Mouse (Mus musculus) neural tube, embryonic 14.5 days (tissue): ENCODE data around the gene Ggt6. TPM values are rescaled to one million over a fixed set of nuclear protein-coding genes. Genes with fewer than 3 reads are reported as not detected.

ENCODE experiments used
- ATAC-seq: fragments of 200-750 bp; cut with Nextera tagmentation; 2 replicates; pipeline ENCODE4 v1.8.0; 2017; ENCODE audit warnings: low read depth, mild to moderate bottlenecking, moderate TSS enrichment, moderate library complexity
- H3K27ac ChIP-seq: fragments of 300-500 bp; sonication (generic); 2 replicates; pipeline ENCODE4 v1.5.1; 2014; ENCODE audit warnings: low read depth, mild to moderate bottlenecking, control low read depth, low read length, moderate library complexity, mixed read lengths
- H3K27me3 ChIP-seq: fragments of 300-500 bp; sonication (generic); 2 replicates; pipeline ENCODE4 v1.6.1; 2014; ENCODE audit warnings: low read length; ENCODE audit not compliant: control insufficient read depth, insufficient read depth
- H3K36me3 ChIP-seq: fragments of 300-500 bp; sonication (generic); 2 replicates; pipeline ENCODE4 v1.6.1; 2014; ENCODE audit warnings: low read length, mixed read lengths; ENCODE audit not compliant: control insufficient read depth, insufficient read depth
- H3K4me1 ChIP-seq: fragments of 300-500 bp; sonication (generic); 2 replicates; pipeline ENCODE4 v1.6.1; 2014; ENCODE audit warnings: low read length; ENCODE audit not compliant: control insufficient read depth, insufficient read depth
- H3K4me2 ChIP-seq: fragments of 300-500 bp; sonication (generic); 2 replicates; pipeline ENCODE4 v1.6.1; 2014; ENCODE audit warnings: mild to moderate bottlenecking, low read depth, low read length, control low read depth
- H3K4me3 ChIP-seq: fragments of 300-500 bp; sonication (generic); 2 replicates; pipeline ENCODE4 v1.5.1; 2014; ENCODE audit warnings: low read depth, low read length, control low read depth, mixed read lengths
- H3K9ac ChIP-seq: fragments of 300-500 bp; sonication (generic); replicated peaks from 2 replicates; pipeline ENCODE4 v1.6.1; 2014; ENCODE audit warnings: low read depth, mild to moderate bottlenecking, control low read depth, low read length, mixed read lengths
- H3K9me3 ChIP-seq: fragments of 300-500 bp; sonication (generic); 2 replicates; pipeline ENCODE4 v1.6.1; 2016; ENCODE audit warnings: low read length; ENCODE audit not compliant: control insufficient read depth
- WGBS: fragments of 180-500 bp; shearing (Covaris S2); extraction: QIAGEN DNeasy Blood & Tissue Kit; methylation state at CpG from one replicate; pipeline ENCODE4 v1.1.7; 2014; 5-methylcytosine and 5-hydroxymethylcytosine counted together
- polyA plus RNA-seq: library from polyadenylated mRNA; unstranded; fragments of >200 nt; fragmentation: Nextera tagmentation; extraction: Ambion mirVana; gene quantifications from 2 replicates; pipeline ENCODE4 v1.2.1, GENCODE M21; 2014

The Ggt6 gene
- polyA plus RNA-seq: not detected in 2 replicates

- H3K36me3 ChIP-seq: no peaks in the 10 kb centered on the region
- WGBS: 70% methylated on average over 11 of the region's 11 CpGs
- no peaks in the 10 kb centered on the region for H3K9me3 ChIP-seq
- no peak for ATAC-seq
- no peak within 1 kb of the TSS for H3K9ac ChIP-seq
- H3K4me1 ChIP-seq: no peaks in the 10 kb centered on the region
- no peak within 1 kb of the TSS for H3K27ac ChIP-seq
- no peak within 1 kb of the TSS for H3K4me2 ChIP-seq
- H3K27me3 ChIP-seq: no peaks in the 10 kb centered on the region
- no peak within 1 kb of the TSS for H3K4me3 ChIP-seq
Observed at GRCm38 (mm10) chr11:72434963-72435693, at the start of gene Ggt6. Gene Ggt6, plus strand, starts transcription at chr11:72435526.

GRCm38 (mm10) chr11:72388113-72388529, 47.2 kb upstream of the Ggt6 start:
- Histone ChIP-seq H3K27me3 (no peaks in the 10 kb centered on the region), H3K4me1 (no peaks in the 10 kb centered on the region), H3K4me3 (no peak overlapping the region), H3K36me3 (no peaks in the 10 kb centered on the region), H3K9ac (no peak overlapping the region), H3K4me2 (no peak overlapping the region), H3K27ac (no peak overlapping the region), H3K9me3 (no peaks in the 10 kb centered on the region)
- no peak for ATAC-seq
- WGBS: 97% methylated on average over 6 of the region's 6 CpGs

GRCm38 (mm10) chr11:72389407-72390142, 45.8 kb upstream of the Ggt6 start:
- no peak overlapping the region for H3K27ac ChIP-seq
- no peak overlapping the region for H3K9ac ChIP-seq
- no peak overlapping the region for H3K4me3 ChIP-seq
- 0 out of 2 replicates have a peak, but pooled peaks cover 2% of the 10 kb centered on the region for H3K4me1 ChIP-seq
- 84% methylated on average over 7 of the region's 7 CpGs for WGBS
- no peak overlapping the region for H3K4me2 ChIP-seq
- no peaks in the 10 kb centered on the region for H3K9me3 ChIP-seq
- ATAC-seq: no peak
- H3K36me3 ChIP-seq: no peaks in the 10 kb centered on the region
- H3K27me3 ChIP-seq: no peaks in the 10 kb centered on the region

GRCm38 (mm10) chr11:72391181-72391580, 44.1 kb upstream of the Ggt6 start:
- 95% methylated on average over 13 of the region's 13 CpGs for WGBS
- ATAC-seq: no peak
- no peak overlapping the region for H3K4me2 ChIP-seq

GRCm38 (mm10) chr11:72393243-72393642, 42.1 kb upstream of the Ggt6 start:
- WGBS: 82% methylated on average over 3 of the region's 3 CpGs
- no peak overlapping the region for H3K4me3 ChIP-seq
- H3K36me3 ChIP-seq: no peaks in the 10 kb centered on the region
- no peak overlapping the region for H3K4me2 ChIP-seq
- no peak for ATAC-seq
- 0 out of 2 replicates have a peak, but pooled peaks cover 2% of the 10 kb centered on the region for H3K4me1 ChIP-seq
- H3K9me3 ChIP-seq: no peaks in the 10 kb centered on the region
- H3K27me3 ChIP-seq: no peaks in the 10 kb centered on the region
- no peak overlapping the region for H3K9ac ChIP-seq
- no peak overlapping the region for H3K27ac ChIP-seq

More at GRCm38 (mm10) chr11:72391181-72391580, 44.1 kb upstream of the Ggt6 start:
- H3K9ac ChIP-seq: no peak overlapping the region
- no peaks in the 10 kb centered on the region for H3K27me3 ChIP-seq
- no peaks in the 10 kb centered on the region for H3K9me3 ChIP-seq
- 0 out of 2 replicates have a peak, but pooled peaks cover 2% of the 10 kb centered on the region for H3K4me1 ChIP-seq
- no peak overlapping the region for H3K27ac ChIP-seq
- H3K4me3 ChIP-seq: no peak overlapping the region
- no peaks in the 10 kb centered on the region for H3K36me3 ChIP-seq

- H3K36me3 ChIP-seq: no peaks in the 10 kb centered on the region
- H3K4me3 ChIP-seq: no peak overlapping the region
- no peak overlapping the region for H3K9ac ChIP-seq
- no peak overlapping the region for H3K27ac ChIP-seq
- no peaks in the 10 kb centered on the region for H3K9me3 ChIP-seq
- no peaks in the 10 kb centered on the region for H3K27me3 ChIP-seq
- 0 out of 2 replicates have a peak, but pooled peaks cover 2% of the 10 kb centered on the region for H3K4me1 ChIP-seq
- 41% methylated on average over 5 of the region's 5 CpGs for WGBS
- ATAC-seq: no peak
- H3K4me2 ChIP-seq: no peak overlapping the region
Observed at GRCm38 (mm10) chr11:72393669-72394068, 41.7 kb upstream of the Ggt6 start.

GRCm38 (mm10) chr11:72394694-72395093, 40.6 kb upstream of the Ggt6 start:
- Histone ChIP-seq H3K4me2 (no peak overlapping the region), H3K4me1 (0 out of 2 replicates have a peak, but pooled peaks cover 2% of the 10 kb centered on the region), H3K27ac (no peak overlapping the region), H3K36me3 (no peaks in the 10 kb centered on the region), H3K27me3 (no peaks in the 10 kb centered on the region), H3K9me3 (no peaks in the 10 kb centered on the region), H3K4me3 (no peak overlapping the region), H3K9ac (no peak overlapping the region)
- ATAC-seq: no peak
- 93% methylated on average over 2 of the region's 2 CpGs for WGBS

- no peaks in the 10 kb centered on the region for H3K9me3 ChIP-seq
- H3K27me3 ChIP-seq: no peaks in the 10 kb centered on the region
- H3K4me2 ChIP-seq: no peak overlapping the region
- H3K36me3 ChIP-seq: no peaks in the 10 kb centered on the region
- no peak overlapping the region for H3K9ac ChIP-seq
- no peak overlapping the region for H3K4me3 ChIP-seq
- H3K4me1 ChIP-seq: 0 out of 2 replicates have a peak, but pooled peaks cover 2% of the 10 kb centered on the region
- no peak for ATAC-seq
- WGBS: 84% methylated on average over 6 of the region's 6 CpGs
- no peak overlapping the region for H3K27ac ChIP-seq
Observed at GRCm38 (mm10) chr11:72395652-72396051, 39.7 kb upstream of the Ggt6 start.

GRCm38 (mm10) chr11:72396621-72397020, 38.7 kb upstream of the Ggt6 start:
- Histone ChIP-seq H3K4me2 (no peak overlapping the region), H3K36me3 (no peaks in the 10 kb centered on the region), H3K27ac (no peak overlapping the region), H3K27me3 (no peaks in the 10 kb centered on the region), H3K9me3 (no peaks in the 10 kb centered on the region), H3K4me3 (no peak overlapping the region), H3K9ac (no peak overlapping the region), H3K4me1 (0 out of 2 replicates have a peak, but pooled peaks cover 2% of the 10 kb centered on the region)
- WGBS: 80% methylated on average over 7 of the region's 7 CpGs
- no peak for ATAC-seq
